Mouse (Mus musculus) gastrocnemius, postnatal 25 days (tissue): ENCODE results near the gene Rnf212. TPM values are rescaled to one million over a fixed set of nuclear protein-coding genes. Genes with fewer than 3 reads are reported as not detected.
A peak's percentile ranks its signal among the peaks of the same experiment; 100 is the strongest.

Experiments
- DNase-seq: peaks from one replicate; pipeline ENCODE4 v3.0.0; 2022
- total RNA-seq, 2 experiments: library from RNA; stranded (reverse); gene quantifications; 1 replicate in 1 of 2; 2 replicates in 1 of 2; pipeline ENCODE4 v1.2.3; 2021

Gene Rnf212
- total RNA-seq, 2 experiments from 2014 or later: not detected

DNA sequence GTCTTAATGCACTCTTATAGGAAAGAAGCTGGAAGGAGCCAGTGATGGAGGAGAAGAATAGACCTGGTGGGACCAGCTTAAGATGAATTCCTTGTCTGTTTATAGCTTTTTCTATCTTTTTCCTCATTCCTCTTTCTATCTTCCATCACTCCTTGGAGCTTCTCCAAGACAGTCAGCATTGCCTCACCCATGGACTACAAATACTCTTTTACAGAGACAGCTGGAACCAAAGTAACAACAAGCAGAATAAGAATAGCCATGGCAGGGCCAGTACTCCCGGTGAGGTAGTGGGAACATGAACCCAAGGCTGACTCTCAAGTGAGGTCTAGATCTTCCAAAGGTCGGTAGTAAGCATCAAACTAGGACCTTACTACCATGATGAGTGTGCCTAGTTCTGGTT, 61.7 kb downstream of the Rnf212 start:
- DNase-seq: no peak

GRCm38 (mm10) chr5:108711968-108712367, 62.8 kb downstream of the Rnf212 start:
- DNase-seq: no peak

DNA sequence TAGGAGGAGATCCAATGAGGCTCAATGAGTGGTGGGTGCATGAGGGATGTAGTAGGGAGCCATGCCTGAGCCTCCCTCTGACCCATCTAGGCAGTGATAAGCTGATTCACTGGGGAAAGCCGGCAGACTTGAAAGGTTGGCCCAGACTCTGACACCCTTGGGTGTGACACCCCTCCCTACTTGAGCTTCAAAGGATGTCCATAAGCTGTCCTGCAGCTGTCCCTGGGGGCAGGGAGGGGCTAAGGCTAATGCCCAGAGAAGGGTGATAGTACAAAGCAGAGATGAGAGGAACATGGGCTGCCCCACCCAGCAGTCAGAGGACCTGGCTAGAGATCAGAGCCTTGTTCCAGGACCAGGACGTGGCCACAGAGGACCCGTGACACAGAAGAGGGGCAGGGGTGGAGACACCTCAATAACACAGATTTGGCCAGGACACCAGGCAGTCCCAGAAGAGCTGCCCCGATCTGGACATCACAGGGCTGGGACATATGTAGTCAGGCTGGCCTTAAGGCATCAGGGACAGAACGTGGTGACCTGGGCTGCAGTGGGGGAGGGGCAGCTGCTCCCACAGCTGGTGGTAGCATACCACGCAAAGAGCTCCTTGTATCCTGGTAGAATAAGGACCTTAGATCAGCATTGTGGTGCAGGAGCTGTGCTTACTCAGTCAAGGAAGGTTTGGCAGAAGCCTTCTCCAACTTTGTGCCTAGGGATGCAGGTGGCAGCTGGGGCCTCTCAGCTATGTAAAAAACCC, 65.6 kb downstream of the Rnf212 start:
- DNase-seq: peak; percentile 6

DNA sequence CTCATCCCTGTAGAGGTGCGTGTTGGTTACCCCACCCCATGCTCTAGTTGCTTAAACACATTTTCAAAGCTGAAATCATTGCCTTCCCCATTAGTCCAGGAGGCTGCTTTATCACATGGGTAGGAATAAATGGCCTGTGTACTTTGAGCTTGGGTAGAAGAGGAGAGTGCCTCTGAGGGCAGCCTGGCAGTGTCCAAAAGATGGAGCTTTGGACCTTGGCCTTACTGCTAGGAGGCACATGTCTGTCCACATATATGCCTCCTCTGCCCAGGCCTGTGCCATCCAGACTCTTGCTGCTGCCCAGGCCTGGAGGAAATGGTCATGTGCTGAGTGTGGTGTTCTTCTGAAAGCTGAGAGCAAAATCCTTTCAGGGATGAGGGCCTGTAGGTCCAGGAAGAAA, 66.4 kb downstream of the Rnf212 start:
- DNase-seq: no peak

DNA sequence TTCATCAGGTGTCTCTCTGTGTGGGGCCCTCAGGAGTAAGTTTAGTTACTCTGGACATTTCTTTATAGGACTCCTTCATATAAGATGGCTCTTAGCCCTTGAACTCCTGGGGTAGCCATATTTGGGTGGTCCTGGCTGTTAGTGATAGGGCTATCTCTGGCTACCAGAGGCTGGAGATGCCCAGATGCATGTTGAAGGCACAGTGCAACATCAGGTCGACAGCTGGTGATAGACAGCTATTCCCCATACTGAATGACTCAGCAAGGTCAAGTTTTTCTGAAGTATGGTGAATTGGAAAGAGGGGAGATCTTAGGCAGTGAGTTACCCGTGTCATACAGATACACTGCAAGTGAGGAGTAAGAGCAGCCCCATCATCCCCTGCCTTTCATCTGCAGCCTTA, 67.0 kb downstream of the Rnf212 start:
- DNase-seq: no peak

DNA sequence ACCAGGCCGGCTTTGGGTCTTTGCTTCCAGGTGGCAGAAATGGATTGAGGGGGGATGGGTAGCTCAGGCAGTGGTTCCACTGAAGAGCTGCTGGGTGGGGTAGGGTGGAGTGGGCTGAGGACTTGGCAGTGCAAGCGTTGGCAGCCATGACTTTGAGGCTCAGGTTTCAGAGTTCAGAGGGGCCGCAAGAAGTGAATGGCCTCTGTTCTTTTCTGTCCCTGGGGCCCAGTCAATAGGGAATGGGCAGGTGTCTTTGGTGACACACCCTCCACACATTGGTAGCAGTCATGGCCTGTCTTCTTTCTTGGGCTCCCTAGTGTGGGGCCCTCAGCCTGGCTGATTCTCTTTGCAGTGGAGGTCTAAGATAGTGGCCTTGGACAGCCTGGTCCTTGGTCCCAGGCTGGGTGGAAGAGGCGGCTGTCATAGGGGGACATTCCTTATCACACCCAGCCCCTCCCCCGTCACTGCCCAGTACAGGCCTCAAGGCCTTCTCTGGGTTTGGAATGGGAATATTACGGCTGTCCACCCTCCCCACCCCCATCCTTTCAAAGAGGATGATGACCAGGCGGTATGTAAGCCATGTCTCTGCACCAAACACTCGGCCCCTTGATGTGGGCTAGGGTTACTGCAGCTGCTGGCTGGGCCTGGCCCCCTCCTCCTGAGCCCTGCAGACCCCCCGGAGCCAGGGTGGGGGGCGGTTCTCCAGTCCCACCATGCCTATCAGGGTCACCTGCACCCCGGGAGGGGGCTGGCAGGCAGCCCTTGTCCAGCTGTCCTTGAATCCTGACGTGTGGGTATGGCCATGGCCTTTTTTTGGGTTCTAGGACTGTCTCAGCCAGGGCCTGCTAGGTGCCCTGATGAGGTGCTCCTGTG, 70.8 kb downstream of the Rnf212 start:
- DNase-seq: peak; percentile 7

- peak; percentile 5 for DNase-seq
These were observed 73.3 kb downstream of the Rnf212 start for GRCm38 (mm10) chr5:108701341-108702021.

- no peak for DNase-seq
These were observed 74.4 kb downstream of the Rnf212 start for GRCm38 (mm10) chr5:108700346-108700745.

GRCm38 (mm10) chr5:108697341-108697753, 77.4 kb downstream of the Rnf212 start:
- DNase-seq: no peak

DNA sequence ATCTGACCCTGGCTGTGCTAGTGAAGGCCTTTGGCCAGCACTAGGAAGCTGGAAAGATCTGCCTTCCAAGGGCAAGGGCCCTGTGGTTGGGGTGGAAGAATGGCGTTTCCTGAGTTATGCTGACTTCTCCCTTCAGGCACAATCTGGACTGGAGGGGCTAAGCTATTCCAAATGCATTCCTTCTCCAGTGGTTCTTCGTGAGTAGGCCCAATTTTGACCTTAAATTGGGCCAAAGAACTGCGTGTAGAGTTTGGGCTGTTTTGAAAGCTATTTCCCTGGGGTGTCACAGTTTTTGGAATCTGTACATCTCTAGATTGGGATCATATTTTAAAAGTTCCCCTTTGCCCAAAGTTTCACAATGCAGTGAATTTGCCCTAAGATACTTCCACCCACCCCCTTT, 78.2 kb downstream of the Rnf212 start:
- no peak for DNase-seq

GRCm38 (mm10) chr5:108695861-108696260, 78.9 kb downstream of the Rnf212 start:
- DNase-seq: peak; percentile 56

DNA sequence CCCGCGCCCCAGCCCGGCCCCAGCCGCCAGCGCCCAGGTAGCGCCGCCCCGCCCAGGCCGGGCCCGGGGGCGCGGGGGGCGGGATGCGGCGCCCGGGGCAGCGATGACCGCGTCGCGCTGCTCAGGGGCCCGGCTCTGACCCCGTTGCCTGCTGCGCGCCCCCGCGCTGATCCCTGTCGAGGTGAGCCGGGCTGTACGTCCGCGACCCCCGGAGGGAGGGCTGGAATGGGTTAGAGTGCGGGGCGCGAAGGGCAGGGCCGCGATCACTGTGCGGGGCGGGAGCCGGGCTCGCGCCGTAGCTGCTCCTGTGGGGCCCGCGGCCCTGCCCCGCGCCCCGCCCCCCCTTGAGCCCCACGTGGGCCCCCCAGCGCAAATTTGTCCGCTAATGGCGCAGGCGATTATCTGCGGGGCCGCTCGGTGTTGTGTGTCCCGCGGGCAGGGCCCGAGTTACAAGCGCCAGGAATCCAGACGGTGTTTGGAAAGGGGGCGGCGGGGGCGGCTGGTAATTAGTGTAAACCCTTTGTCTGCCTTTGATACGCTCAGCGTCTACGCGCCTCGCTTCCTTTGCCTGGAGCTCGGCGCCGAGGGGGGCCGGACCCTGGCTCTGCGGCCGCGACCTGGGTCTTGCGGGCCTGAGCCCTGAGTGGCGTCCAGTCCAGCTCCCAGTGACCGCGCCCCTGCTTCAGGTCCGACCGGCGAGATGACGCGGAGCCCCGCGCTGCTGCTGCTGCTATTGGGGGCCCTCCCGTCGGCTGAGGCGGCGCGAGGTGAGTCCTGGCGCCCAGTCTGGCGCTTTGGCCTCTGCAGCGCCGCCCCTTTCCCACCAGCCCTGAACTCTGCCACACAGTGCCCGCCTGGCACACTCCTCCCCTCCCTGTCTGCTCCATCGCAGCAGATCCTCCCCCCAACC, 80.2 kb downstream of the Rnf212 start:
- peak; percentile 28 for DNase-seq

GRCm38 (mm10) chr5:108693872-108694288, 80.9 kb downstream of the Rnf212 start:
- DNase-seq: peak; percentile 92

DNA sequence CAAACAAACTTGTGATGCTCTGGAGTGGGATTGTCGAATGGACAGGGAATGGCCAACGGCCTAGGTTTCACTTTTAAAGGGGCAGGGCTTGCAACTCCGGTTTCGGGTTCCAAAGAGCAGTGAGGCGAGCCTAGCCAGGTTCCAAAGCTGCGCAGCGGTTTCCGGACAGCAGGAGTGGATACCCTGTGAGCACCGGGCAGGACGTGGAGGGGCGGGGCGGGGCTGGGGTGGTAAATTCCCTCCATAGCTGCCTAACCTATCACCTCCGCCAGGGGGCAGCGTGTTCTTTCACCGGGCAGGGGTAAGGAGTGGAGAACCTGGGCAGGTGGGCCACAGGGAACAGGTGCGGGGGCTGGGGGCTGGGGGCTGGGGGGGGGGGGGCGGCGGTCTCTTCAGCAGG, 82.5 kb downstream of the Rnf212 start, which contains the start of gene Fgfrl1:
Gene Fgfrl1, plus strand, starts transcription at position 112 of the 400 bp plus-strand sequence.
- peak; percentile 48 for DNase-seq

- DNase-seq: no peak
These were observed 83.6 kb downstream of the Rnf212 start for GRCm38 (mm10) chr5:108691152-108691551.

DNA sequence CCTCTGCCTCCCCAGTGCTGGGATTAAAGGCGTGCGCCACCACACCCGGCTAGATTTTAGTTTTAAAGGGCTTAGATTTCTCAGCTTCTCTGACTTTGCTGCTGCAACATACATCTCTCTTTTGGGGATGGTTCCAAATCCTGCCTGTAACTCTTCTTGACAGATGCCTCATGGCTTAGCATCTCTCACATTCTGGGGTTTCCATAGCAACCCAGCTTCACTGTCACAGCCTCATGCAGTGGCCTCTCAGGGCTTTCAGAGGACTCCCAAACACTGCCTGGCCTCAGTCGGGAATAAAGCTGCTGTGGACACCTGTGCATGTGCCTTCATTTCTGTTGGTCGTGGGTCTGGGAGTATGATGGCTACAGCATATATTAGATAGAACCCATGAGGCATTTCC, 85.7 kb downstream of the Rnf212 start:
- no peak for DNase-seq

GRCm38 (mm10) chr5:108680871-108681270, 93.9 kb downstream of the Rnf212 start:
- no peak for DNase-seq

DNA sequence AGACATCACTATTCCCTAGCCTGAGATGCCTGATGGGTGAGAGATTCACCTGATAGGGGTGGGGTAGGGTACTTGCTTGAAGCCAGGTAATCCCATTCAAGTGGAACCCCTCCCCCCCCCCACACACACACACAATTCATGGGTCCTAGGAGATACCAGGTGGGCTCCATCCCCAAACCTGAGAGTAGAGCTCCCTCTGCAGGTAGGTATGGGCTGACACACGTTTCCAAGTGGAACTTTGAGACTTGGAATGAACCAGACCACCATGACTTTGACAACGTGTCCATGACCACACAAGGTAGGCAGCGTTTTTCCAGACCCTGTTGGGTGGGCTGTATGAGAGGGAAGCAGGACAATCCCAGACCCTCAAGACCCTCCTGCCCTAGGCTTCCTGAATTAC, 94.9 kb downstream of the Rnf212 start:
- DNase-seq: no peak
